Mouse (Mus musculus) forebrain, embryonic 10.5 days (tissue): Measurements from ENCODE around the gene Slc16a5. TPM values are rescaled to one million over a fixed set of nuclear protein-coding genes. Genes with fewer than 3 reads are reported as not detected.
A peak's percentile ranks its signal among the peaks of the same experiment; 100 is the strongest.
"Not testable (repeated sequence)": the region's sequence is repeated elsewhere in the genome, so short reads cannot be mapped to it uniquely, and the experiment has no call there.

Source experiments
- DNase-seq: peaks from one replicate; pipeline ENCODE4 v3.0.0-alpha.2; 2017; ENCODE audit warnings: low spot score; ENCODE audit errors: extremely low spot score
- H3K27ac ChIP-seq: fragments of 300-500 bp; sonication (generic); 2 replicates; pipeline ENCODE4 v1.5.1; 2016; ENCODE audit warnings: mild to moderate bottlenecking
- H3K27me3 ChIP-seq: fragments of 300-500 bp; sonication (generic); 2 replicates; pipeline ENCODE4 v1.6.1; 2016; ENCODE audit warnings: mild to moderate bottlenecking; ENCODE audit not compliant: poor library complexity, severe bottlenecking
- H3K36me3 ChIP-seq: fragments of 300-500 bp; sonication (generic); replicated peaks from 2 replicates; pipeline ENCODE4 v1.6.1; 2016; ENCODE audit warnings: mild to moderate bottlenecking, moderate library complexity
- H3K4me1 ChIP-seq: fragments of 300-500 bp; sonication (generic); 2 replicates; pipeline ENCODE4 v1.6.1; 2016
- H3K4me3 ChIP-seq: fragments of 300-500 bp; sonication (generic); 2 replicates; pipeline ENCODE4 v1.5.1; 2016; ENCODE audit warnings: mild to moderate bottlenecking, moderate library complexity
- H3K9me3 ChIP-seq: fragments of 300-500 bp; sonication (generic); 2 replicates; pipeline ENCODE4 v1.6.1; 2016; ENCODE audit warnings: mild to moderate bottlenecking, moderate library complexity
- WGBS: fragments of 180-500 bp; shearing (Covaris S2); methylation state at CpG from one replicate; pipeline ENCODE4 v1.1.7; 2016; 5-methylcytosine and 5-hydroxymethylcytosine counted together
- polyA plus RNA-seq: library from polyadenylated mRNA; unstranded; fragments of >200 nt; fragmentation: Nextera tagmentation; extraction: Ambion mirVana; gene quantifications from 2 replicates; pipeline ENCODE4 v1.2.1, GENCODE M21; 2016

The Slc16a5 gene
- polyA plus RNA-seq, 1 experiment from 2014 or later: 0.19 TPM

GRCm38 (mm10) chr11:115475025-115475757 lies 12.9 kb downstream of the Slc16a5 start, which contains the start of gene Armc7:
Gene Armc7 (plus strand): TSS chr11:115475667.
- H3K4me1 ChIP-seq: peaks cover 56% of the 10 kb centered on the region
- peak; percentile 94 for DNase-seq
- no peaks in the 10 kb centered on the region for H3K9me3 ChIP-seq
- H3K36me3 ChIP-seq: peaks cover 5% of the 10 kb centered on the region; the same call in 1 of the 2 replicates
- peak within 1 kb of the TSS; percentile 85 for H3K27ac ChIP-seq
- 2% methylated on average over 26 of the region's 26 CpGs for WGBS
- H3K27me3 ChIP-seq: no peaks in the 10 kb centered on the region
- H3K4me3 ChIP-seq: peak within 1 kb of the TSS; percentile 93

- H3K27ac ChIP-seq: peak overlapping the region; percentile 85
- peaks cover 7% of the 10 kb centered on the region; the same call in 1 of the 2 replicates for H3K36me3 ChIP-seq
- peak overlapping the region; percentile 93 for H3K4me3 ChIP-seq
- 4% methylated on average over 28 of the region's 28 CpGs for WGBS
- no peak for DNase-seq
- H3K4me1 ChIP-seq: peaks cover 56% of the 10 kb centered on the region
- no peaks in the 10 kb centered on the region for H3K9me3 ChIP-seq
- no peaks in the 10 kb centered on the region for H3K27me3 ChIP-seq
These were observed 13.5 kb downstream of the Slc16a5 start for GRCm38 (mm10) chr11:115475758-115476237.

DNA sequence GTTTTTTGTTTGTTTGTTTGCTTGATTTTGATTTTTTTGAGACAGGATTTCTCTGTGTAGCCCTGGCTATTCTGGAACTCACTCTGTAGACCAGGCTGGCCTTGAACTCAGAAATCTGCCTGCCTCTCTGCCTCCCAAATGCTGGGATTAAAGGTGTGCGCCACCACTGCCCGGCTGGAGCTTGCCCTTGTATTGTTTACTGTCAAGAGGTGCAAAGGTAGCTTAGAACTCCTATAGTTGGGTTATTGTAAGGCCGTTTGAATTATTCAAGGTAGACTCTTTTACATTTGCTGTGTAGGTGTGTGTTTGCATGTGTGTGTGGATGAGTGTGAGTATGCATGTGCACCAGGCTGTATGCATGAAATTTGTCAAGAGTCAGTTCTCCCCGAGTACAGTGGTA lies 14.4 kb downstream of the Slc16a5 start:
- H3K4me3 ChIP-seq: peak overlapping the region; percentile 93; the same call in 1 of the 2 replicates
- not testable (repeated sequence) for H3K27ac ChIP-seq, H3K36me3 ChIP-seq, H3K27me3 ChIP-seq, DNase-seq, H3K9me3 ChIP-seq
- 87% methylated on average over 4 of the region's 4 CpGs for WGBS
- H3K4me1 ChIP-seq: peaks cover 56% of the 10 kb centered on the region

GRCm38 (mm10) chr11:115477388-115477787 lies 15.1 kb downstream of the Slc16a5 start:
- H3K9me3 ChIP-seq, H3K36me3 ChIP-seq, H3K4me3 ChIP-seq, H3K27me3 ChIP-seq, DNase-seq, H3K27ac ChIP-seq: not testable (repeated sequence)
- whole genome bisulfite sequencing: 87% methylated on average over 7 of the region's 7 CpGs
- H3K4me1 ChIP-seq: peaks cover 51% of the 10 kb centered on the region

DNA sequence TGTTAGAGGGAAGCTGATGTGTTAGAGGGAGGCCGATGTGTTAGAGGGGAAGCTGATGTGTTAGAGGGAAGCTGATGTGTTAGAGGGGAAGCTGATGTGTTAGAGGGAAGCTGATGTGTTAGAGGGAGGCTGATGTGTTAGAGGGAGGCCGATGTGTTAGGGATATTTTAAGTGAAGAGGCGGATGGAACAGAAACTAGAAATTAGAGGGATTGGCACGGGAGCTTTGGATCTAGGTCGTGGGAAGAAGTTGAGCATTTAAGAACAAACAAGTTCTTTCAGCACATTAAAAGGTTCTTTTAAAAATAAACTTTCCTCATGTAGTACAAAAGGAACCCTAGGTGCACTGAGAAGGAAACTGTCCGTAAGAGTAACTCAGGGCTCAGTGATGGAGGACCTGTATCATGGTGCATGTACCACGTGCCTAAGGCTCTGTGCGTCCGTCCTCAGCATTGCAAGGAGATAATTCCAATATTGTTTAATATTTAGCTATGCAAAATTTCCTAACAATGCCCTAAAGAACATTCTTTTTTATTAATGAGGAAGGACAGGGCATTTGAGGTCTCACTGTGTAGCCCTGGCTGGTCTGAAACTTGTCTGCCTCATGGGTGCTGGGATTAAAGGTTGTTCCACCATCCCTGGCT lies 16.1 kb downstream of the Slc16a5 start:
- Histone ChIP-seq H3K9me3 (no peaks in the 10 kb centered on the region), H3K4me3 (no peak overlapping the region), H3K27ac (no peak overlapping the region), H3K4me1 (peaks cover 43% of the 10 kb centered on the region), H3K36me3 (peaks cover 7% of the 10 kb centered on the region; the same call in 1 of the 2 replicates), H3K27me3 (no peaks in the 10 kb centered on the region)
- DNase-seq: no peak
- 87% methylated on average over 9 of the region's 9 CpGs for WGBS

DNA sequence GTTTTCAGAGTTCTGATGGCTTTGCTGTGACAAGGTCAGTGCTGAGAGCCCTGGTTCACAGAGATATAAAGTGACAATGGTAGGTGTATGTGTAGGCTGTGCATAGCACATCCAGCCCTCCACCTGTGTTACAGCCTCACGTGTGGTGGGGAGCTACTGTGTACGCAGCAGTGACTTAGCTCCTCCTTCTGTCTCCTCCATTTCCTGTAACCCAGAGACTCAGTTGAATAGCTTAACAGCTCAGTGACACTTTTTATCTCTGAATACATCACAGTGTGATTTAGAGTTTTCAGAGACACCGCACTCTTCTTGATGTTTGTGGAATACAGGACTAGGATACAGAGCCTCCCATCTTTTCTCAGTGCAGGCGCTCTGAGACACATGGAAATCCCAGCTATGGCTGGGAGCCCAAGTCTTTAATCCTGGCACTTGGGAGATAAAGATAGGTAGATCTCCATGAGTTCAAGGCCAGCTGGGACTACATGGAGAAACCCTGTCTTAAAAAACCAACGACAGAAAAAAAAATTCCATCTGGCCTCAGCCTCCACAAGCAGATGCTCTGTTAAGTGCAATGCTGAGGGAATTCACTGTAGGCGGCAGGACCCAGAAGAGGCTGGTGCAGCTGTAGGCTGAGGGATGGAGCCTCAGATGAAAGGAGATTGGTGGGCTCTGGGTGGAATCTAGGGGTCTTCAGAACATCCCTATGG lies 19.4 kb downstream of the Slc16a5 start:
- no peaks in the 10 kb centered on the region for H3K27me3 ChIP-seq
- no peaks in the 10 kb centered on the region for H3K9me3 ChIP-seq
- H3K27ac ChIP-seq: no peak overlapping the region
- H3K4me1 ChIP-seq: peaks cover 38% of the 10 kb centered on the region
- H3K4me3 ChIP-seq: no peak overlapping the region
- DNase-seq: no peak
- H3K36me3 ChIP-seq: peaks cover 7% of the 10 kb centered on the region; the same call in 1 of the 2 replicates
- WGBS: 84% methylated on average over 6 of the region's 6 CpGs

DNA sequence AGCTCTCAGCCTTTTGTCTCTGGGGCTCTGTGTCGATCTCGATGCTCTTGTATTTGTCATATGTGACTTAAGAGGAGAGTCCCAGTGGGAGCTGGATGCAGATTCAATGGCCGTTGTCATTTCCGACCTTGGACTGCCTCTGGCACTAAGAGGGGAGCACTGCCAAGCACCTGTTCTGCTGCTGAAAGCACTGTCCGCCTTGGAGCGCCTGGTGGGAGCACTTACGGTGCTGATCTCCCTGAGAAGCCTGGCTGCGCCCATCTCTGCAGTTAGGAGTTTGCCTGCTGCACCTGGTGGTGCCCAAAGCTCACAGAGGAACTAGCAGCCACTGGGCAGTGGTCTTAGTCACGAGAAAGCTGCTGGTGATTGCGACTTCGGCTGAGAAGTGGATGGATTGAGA lies 21.0 kb downstream of the Slc16a5 start:
- peaks cover 30% of the 10 kb centered on the region for H3K4me1 ChIP-seq
- H3K4me3 ChIP-seq: no peak overlapping the region
- 81% methylated on average over 11 of the region's 11 CpGs for WGBS
- H3K27me3 ChIP-seq: no peaks in the 10 kb centered on the region
- no peak for DNase-seq
- H3K27ac ChIP-seq: peak overlapping the region; percentile 17; the same call in 1 of the 2 replicates
- peaks cover 7% of the 10 kb centered on the region for H3K36me3 ChIP-seq
- H3K9me3 ChIP-seq: no peaks in the 10 kb centered on the region

DNA sequence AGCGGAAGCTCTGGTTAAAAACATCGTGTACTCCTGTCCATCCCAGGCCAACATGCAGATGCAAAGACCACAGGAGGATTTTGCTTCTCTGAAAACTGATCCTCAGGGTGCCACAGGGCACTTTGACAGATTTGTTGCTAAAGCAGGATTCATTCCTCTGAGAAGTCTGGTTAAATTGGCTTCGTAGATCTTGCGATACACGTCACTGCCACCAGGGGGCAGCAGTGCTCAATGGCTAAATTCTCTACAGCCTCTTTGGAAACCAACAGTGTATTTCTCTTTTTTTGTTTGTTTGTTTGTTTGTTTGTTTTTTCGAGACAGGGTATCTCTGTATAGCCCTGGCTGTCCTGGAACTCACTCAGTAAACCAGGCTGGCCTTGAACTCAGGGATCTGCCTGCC lies 21.5 kb downstream of the Slc16a5 start:
- peaks cover 30% of the 10 kb centered on the region for H3K4me1 ChIP-seq
- H3K36me3 ChIP-seq: peaks cover 11% of the 10 kb centered on the region
- no peaks in the 10 kb centered on the region for H3K27me3 ChIP-seq
- 18% methylated on average over 6 of the region's 6 CpGs for WGBS
- H3K9me3 ChIP-seq: no peaks in the 10 kb centered on the region
- peak; percentile 70 for DNase-seq
- no peak overlapping the region for H3K4me3 ChIP-seq
- peak overlapping the region; percentile 17; the same call in 1 of the 2 replicates for H3K27ac ChIP-seq

GRCm38 (mm10) chr11:115485155-115485554 lies 22.9 kb downstream of the Slc16a5 start:
- Histone ChIP-seq H3K27ac (peak overlapping the region; percentile 79), H3K9me3 (no peaks in the 10 kb centered on the region), H3K27me3 (no peaks in the 10 kb centered on the region), H3K4me1 (peaks cover 33% of the 10 kb centered on the region), H3K4me3 (peak overlapping the region; percentile 14), H3K36me3 (peaks cover 21% of the 10 kb centered on the region)
- 36% methylated on average over 12 of the region's 12 CpGs for WGBS
- peak; percentile 66 for DNase-seq

GRCm38 (mm10) chr11:115488551-115489104 lies 26.4 kb downstream of the Slc16a5 start:
- peaks cover 8% of the 10 kb centered on the region for H3K27me3 ChIP-seq
- H3K4me3 ChIP-seq: no peak overlapping the region
- no peak for DNase-seq
- H3K9me3 ChIP-seq: no peaks in the 10 kb centered on the region
- peaks cover 22% of the 10 kb centered on the region for H3K36me3 ChIP-seq
- 0 out of 2 replicates have a peak overlapping the region, but pooled peaks have one; percentile 1 for H3K27ac ChIP-seq
- WGBS: 91% methylated on average over 19 of the region's 19 CpGs
- peaks cover 53% of the 10 kb centered on the region for H3K4me1 ChIP-seq

GRCm38 (mm10) chr11:115490441-115491355 lies 28.4 kb downstream of the Slc16a5 start:
- H3K4me1 ChIP-seq: peaks cover 36% of the 10 kb centered on the region
- WGBS: 31% methylated on average over 25 of the region's 25 CpGs
- peaks cover 22% of the 10 kb centered on the region for H3K36me3 ChIP-seq
- peak overlapping the region; percentile 88 for H3K27ac ChIP-seq
- H3K27me3 ChIP-seq: peaks cover 8% of the 10 kb centered on the region
- no peak for DNase-seq
- no peaks in the 10 kb centered on the region for H3K9me3 ChIP-seq
- peak overlapping the region; percentile 78 for H3K4me3 ChIP-seq
